Mouse (Mus musculus): ENCODE measurements around the gene Cnga1. TPM values are rescaled to one million over a fixed set of nuclear protein-coding genes. Genes with fewer than 3 reads are reported as not detected.
"Not testable (repeated sequence)": the region's sequence is repeated elsewhere in the genome, so short reads cannot be mapped to it uniquely, and the experiment has no call there.

The Cnga1 gene
- total and polyA plus RNA-seq, 3 experiments, result not detected

DNA sequence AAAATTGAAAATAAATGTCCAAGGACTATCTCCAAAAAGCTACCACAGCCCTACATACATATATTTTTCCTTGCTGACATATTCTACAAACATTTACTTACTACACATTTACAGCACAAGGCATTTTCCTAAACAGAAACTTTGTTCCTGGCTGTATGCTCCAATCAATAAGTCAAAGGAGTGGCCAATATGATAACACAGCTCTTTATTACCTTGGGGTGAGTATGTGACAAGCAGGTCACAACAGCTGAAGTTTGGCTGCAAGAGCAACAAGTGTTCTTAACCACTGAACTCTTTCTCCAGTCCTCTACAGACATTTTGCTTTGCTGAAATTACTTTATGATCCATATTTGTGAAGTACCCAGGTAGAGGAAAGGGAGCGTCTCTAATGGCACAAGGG lies 4.0 kb downstream of the Cnga1 start:
- no peak for DNase-seq

DNA sequence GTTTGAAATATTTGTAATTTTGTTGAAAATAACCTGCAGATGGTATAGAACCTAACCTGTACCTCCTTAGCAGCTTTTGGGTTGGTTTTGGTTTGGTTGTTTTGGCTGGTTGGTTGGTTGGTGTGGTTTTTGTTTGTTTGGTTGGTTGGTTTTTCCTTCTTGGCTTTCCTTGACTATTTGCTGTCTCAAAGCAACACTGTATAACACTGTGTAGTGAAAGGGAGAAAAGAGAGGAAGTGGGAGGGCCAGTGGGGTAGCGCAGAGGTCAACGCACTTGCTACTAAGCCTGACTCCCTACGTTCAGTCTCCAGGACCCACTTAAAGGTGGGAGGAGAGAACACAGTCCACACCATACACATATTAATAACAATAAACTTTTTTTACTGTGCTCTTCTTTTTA lies 7.5 kb downstream of the Cnga1 start:
- no peak for DNase-seq

DNA sequence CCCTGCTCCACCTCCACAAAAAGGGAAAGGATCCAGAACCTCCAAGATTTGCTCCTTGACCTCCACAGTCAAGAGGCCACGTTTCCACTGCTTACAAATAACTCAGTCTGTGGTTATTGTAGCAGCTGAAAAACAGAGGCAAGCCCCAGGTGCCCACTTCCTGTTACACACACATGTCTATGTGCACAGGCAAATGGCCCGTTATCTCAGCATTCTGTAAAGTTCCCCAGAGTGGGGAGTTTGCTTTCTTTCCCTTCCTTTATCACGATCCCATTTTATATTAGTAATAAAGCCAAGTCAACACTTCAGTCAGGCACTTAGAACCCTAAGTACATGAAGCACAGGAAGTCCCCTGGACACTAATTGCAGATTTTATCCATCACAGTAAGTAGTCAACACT lies 8.0 kb downstream of the Cnga1 start:
- no peak for DNase-seq

DNA sequence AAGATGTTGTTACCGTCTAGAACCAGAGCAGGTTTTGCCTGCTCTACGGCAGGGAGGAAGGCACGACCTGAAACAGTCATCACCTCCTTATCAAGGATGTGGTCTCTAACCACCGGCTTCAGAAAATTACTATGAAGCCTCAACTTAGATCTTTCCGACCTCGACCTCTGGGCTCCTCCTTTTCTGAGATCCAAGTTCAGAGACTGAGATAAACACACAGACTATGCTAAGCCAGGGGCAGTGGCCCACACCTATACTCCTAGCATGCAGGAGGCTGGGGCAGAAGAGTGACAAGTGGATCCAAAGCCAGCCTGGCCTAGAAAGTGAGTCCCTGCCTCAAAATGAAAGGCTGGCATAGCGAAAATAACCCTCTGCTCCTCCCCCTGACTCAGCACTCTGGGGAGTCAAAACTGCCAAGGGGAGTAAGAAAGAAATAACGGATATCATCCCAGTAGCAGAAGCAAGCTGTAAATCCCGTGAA lies 9.2 kb downstream of the Cnga1 start:
- DNase-seq, result no peak

DNA sequence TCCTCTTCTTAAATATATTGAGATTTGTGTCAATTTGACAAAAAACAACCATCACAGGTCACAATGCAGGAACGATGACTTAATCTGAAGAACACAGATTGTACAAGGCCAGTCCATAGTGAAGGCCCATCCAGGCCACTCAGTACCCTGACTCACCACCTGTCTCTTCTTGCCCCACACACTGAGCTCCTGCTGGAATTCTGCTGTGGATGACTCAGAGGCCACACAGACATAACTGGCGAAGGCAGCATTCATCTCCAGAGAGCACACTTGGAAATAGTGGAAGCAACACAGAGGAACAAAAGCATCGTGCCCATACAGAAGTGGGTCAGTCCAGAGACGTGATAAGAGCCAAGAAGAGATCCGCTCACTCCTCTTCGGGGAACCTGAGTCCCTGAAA lies 14.0 kb downstream of the Cnga1 start:
- peak; percentile 76 for DNase-seq

DNA sequence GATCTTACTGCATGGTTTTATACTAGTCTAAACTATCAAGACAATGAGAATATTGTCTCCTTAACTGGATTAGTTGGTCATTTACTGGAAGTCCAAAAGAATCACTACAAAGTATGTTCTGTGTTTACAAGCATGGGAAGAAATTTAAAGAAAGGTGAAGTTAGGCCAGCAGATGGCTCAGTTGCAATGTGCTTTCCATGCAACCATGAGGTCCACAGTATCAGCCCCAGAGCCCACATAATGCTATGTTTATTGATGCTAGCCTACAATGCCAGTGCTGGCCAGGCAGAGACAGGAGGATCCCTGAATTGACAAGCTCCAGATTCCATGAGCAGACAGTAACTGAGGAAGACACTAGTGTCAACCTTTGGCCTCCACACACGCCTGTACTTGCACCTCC lies 23.1 kb downstream of the Cnga1 start:
- no peak for DNase-seq

DNA sequence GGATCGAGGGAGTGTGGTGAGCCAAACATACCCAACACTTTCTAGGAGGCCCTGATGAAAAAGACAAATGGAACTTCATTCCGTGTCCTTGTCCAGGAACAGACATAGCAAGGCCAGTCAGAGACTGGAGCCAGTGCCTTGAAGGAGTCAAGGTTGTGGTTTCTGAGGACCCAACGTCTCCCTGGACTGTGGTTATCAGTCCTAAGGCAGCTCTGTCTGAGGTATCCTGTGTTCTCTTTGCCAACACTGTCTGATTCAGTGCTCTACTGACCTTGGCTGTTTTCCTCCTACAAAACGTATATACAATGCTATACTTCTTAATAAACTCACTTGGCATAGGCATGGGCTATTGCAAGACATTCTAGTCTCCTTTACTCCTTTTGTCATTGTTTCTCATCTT lies 26.7 kb downstream of the Cnga1 start:
- peak; percentile 4 for DNase-seq

DNA sequence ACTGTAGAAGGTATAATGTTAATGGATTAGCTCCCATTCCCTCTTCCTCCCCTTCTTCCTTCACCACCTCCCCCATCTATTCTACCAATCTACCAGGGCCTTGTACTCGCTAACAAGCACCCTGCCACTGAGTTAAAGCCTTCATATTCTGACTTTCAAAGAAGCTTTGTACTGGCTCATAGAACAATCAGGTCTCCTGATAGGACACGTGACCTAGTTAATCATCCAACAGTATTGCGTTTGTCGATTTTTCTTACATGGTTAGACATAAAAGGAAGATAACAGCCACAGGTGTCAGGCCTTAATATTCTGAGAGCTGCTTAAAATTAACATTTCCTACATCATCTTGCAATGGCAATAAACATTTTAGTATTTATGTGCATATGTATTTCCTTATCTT lies 40.9 kb downstream of the Cnga1 start:
- no peak for DNase-seq

DNA sequence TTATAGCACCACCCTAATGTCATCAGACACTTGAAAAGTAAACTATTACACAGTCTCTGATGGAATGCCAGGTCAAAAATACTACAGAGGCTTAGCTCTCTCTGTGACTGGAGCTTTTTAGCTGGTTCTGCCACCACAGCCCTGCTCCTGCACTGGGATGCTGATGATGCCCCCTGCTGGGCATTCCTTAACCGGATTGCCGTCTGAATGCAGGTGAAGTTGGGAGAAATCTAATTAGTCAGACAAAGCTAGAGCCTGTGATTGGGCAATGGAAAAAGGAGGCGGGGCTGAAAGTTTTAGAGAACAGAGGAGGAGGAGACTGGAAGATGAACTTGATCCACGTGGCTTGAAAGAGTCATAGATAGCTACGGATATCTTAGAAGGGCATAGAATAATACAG lies 43.1 kb downstream of the Cnga1 start:
- DNase-seq, result peak; percentile 76

DNA sequence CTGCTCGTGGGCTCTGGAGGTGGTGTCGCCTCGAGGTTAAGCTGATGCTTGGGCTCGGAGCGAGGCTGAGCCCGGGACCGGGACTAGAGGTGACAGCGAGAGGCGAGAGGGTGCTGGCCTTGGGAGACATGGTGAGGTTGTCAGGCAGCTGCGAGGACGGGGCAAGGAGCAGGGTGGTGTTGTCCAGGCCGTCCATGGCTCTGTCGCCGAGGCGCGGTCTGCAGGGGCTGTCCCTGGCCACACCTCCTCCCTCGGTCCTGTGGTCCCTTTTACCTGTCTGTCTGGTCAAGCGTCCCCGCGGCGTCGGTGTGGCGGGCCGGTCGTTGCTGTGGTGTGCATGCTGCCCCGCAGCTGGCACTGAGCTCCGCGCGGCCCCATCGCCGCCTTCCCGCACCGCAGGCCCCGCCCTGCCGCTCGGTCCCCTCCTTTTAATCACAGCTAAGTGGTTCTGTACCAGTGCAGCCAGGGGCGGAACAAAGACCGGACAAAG lies 56.8 kb downstream of the Cnga1 start, which contains the start of gene Gm5868:
Gm5868 (minus strand) TSS at position 360 of the 490 bp plus-strand sequence.
- DNase-seq, result peak; percentile 13

DNA sequence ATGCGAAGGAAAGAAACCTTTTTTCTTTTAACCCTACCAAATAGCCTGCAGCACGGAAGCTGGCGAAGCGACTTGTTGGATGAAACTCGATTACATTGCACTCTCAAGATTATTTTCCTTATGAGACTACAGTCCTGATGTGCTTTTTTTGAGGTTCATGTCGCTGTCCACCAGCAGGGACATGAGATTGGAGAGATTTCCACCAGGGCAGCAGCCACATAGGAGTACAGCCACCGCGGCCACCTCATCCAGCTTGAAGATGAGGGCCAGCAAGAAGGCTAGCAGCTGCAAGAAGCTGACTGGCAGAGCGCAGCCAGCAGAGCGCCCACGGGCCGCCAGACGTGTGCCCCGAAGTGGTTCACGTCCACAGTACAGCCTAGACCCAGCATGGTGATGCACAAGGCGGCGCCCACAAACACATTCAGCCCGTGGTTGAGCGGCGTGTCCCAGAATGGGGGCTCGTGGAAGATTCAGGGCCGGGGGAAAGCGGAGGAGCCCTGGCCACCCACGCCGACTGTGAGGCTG lies 57.3 kb downstream of the Cnga1 start:
- not testable (repeated sequence) for DNase-seq

DNA sequence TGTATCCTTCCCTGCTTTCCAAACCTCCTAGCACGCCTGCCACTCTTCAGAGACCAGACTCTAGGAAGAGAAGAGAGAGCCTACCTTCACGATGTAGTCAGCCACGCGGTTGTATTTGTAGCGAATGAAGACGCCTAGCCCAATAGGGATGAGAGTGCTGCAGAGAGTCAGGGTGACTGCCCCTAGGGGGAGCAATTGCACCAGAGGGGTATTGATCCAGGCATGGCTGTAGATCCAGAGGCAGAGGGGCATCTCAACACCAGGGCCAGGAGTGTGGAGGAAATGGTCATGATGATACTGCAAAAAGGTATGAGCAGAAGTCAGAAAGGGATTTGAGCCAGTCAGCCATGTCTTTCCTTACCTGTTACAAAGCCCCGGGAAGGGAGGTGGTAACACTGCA lies 58.0 kb downstream of the Cnga1 start:
- peak; percentile 17 for DNase-seq

DNA sequence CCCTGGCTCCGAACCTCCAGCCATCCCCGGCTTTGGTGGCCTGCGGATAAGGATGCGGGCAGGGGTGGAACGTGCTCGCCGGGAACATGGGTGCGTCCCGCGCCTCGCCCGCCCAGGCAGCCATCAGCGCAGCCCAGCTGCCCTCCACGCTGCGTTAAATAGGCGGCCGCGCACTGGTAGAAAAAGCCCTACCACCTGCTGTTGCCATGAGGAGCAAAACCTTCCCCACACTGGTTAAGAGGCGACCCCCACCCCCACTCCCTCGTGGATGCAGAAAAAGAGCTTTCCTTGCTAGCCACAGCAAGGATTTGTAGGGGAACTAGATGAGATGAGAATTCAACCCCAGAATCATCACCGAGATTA lies 63.1 kb downstream of the Cnga1 start, which contains the start of gene Zar1:
Zar1 (minus strand) TSS at position 285 of the 363 bp plus-strand sequence.
- DNase-seq, result not testable (repeated sequence)

DNA sequence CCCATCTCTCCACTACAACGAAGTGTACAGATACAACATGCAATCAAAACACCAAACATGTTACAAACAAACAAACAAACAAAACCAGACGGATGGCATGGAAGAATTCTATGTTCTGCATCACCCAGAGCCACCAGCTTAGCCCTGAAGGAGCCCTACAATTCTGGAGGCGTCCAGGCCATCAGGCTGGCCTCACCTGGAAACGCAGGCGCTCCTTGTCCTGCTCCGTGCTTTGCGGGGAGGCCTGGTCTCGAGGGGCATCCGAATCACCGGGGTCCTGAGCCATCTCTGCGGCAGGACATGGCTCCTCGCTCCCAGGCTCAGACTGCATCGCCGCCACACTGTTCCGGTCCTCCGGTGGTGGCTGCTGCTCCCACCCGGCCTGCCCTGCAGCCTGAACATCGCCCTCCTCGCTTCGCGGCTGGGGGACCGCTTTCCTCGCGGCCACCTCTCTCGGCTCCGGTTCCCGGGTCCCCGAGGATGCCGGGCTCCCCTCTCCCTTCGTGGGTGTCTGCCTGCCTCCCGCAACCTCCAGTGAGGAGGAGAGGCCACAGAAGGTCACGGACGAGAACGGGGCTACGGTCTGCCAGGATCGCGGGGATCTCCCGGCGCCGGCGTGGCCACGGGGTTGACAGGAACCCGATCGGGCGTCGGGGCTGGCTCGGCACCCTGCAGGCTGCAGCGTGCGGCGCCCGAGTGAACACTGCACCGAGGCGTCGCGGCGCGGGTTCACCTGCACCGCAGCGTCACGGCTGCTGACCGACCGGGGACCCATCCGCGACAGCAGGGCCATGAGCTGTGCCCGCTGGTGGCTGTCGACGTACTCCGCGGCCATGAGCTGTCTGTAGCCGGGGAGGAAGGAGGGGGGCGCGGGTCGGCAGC lies 63.7 kb downstream of the Cnga1 start:
- peak; percentile 32 for DNase-seq

DNA sequence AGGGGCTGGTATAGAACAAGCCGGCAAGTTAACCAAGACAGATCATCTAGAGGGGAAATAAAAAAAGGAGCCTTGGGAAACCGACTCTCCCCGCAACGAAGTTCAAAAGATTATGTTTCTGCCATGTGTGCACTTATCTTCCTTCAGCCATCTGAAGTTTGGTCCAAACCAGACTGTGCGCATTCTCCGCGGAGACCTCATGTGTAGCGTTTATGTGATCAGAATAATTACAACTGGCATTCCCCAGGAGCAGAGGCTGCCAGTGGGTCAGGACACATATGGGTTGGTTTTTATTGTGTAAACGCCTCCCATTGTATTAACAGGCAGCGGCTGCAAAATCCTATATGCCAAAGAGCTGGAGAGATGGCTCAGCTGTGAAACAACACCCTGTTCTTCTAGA lies 64.5 kb downstream of the Cnga1 start:
- DNase-seq, result not testable (repeated sequence)

DNA sequence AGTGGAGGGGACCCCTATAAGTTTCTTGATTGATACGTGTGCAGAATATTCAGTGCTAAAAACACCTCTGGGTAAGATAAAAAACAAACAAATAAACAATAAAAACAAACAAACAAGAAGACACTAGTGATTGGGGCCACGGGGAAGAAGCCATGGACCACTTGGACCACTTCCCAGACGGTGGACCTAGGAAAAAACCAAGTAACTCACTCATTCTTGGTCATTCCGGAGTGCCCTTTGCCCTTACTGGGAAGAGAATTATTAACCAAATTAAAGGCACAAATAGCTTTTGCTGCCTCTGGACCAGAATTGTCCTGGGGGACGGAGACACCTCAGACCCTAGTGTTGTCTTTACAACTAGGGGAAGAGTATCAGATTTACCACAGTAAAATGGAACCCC lies 78.5 kb downstream of the Cnga1 start:
- DNase-seq, result no peak

DNA sequence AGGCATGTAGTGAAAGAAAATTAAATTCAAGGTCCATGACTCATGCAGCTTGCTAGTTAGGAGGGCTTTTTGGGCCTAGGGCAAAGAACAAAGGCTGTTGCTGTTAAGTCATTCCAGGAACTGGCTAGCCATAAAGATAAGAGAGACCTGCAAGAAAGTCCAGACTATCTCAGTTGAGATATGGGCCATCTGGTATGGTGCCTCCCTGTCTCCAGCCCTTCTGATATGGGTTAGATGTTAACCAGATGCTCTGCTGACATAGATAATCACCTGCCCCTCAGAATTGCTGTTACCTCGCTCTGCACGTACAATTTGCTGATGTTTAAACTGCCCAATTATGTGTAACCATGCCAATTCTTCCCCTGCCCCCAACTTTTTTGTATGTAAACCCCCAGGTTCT lies 80.9 kb downstream of the Cnga1 start:
- not testable (repeated sequence) for DNase-seq

DNA sequence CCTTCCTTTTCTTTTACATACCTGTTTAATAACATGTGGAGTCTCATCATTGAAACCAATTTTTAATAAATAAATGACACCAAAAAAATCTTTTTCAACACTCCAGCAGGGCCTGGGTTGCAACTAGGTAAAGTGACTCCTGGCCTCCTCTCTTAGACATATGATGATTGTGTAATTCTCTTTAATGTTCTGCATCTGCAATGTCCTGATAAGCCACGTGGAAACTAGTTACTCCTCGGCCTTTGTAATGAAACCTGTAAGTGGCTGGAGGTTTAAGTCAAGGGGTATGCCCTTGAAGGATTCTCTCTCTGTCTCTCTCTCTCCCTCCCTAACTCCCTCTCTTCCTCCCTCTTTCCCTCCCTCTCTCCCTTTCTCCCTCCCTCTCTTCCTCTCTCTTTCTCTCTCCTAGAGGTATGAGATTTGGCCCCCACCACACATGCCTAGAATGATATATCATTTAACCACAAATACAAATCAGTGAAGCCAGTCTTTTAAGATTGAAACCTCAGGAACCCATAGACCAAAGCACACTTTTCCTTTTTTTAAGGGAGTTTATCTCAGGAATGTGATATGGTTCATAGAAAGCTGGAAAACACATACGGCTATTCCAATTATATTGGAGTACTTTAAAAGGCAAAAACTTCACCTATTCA lies 83.0 kb downstream of the Cnga1 start:
- no peak for DNase-seq

DNA sequence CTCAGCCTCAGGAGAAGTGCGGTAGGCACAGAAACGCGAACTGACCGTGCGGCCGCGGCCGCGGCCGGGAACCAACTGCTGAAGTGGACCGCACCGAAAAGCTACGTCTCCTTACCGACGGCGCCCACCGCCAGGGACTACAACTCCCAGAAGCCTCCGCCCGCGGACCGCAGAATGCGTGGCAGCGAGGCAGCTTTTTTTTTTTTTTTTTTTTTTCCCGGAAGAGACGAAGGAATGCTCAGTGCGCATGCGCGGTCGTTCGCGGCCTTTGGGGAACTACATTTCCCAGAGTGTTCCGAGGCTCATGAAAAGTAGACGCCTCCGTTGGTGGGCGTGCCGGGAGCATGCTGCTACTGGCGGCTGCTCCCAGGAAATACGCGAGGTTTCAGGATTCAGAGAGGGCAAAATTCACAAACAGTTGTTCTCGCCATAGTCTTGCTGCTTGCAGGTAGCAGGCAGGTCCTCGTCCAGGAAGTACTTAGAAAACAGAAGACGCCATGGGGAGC lies 84.5 kb downstream of the Cnga1 start, which contains the start of gene Nfxl1:
Nfxl1 (minus strand) TSS at position 141 of the 506 bp plus-strand sequence.
- DNase-seq, result peak; percentile 97

DNA sequence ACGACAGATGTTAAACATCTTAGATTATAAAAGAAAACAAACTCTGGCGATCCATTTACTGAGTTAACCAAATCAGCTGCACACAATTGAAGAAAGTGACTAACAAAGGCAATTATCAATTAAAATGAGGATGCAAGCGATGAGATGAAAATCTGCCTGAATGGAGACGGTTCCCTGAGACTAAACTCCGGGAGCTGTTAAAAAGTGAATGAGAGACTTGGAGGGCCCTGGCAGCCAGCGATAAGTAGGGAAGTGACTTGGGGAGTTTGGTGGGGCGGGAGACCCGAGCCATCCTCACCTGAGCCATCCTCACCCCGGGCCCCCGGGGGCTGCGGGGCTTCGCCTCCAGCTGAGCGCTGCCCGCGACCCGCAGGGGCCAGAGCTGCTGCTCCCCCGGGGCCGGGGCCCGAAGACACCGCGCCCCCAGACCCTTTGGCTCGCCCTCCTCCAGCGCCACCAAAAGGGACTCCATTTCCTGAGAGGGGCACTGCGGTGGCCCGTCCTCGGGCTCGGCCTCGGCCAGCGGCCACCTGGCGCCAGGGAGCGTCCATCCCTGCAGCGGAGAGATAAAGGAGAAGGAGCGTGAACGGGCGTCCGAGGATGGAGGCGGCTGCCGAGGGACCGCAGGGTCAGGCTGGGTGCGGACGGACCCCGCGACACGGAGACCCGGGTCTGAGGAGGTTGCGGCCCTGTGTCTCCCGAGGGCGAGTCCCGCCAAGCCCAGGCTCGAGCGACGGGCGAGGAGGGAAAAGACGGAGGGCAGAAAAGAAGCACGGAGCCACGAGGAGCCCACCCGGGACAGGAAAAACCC lies 85.2 kb downstream of the Cnga1 start:
- no peak for DNase-seq

DNA sequence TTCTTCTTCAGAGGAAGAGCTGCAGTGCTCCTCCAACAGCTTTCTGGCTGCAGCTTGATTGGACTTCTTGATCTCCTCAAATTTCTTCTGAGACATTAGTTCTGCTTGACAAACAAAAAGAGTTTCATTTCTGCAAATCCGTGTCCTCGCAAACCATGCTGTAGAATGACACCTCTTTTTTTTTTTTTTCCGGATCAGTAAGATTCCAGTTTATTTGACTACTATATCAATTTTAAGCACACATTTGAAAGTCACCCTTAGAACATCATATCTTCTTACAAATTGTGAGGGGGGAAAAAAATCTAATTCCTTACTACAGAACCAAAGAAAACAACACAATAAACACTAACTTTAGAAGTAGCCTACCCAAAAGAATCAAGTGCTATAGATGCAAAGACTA lies 87.8 kb downstream of the Cnga1 start:
- no peak for DNase-seq

All from adrenal gland, adult 2 months (tissue).